11 mouse cellular contexts compared by ENCODE assay signal in the genomic region with DNA sequence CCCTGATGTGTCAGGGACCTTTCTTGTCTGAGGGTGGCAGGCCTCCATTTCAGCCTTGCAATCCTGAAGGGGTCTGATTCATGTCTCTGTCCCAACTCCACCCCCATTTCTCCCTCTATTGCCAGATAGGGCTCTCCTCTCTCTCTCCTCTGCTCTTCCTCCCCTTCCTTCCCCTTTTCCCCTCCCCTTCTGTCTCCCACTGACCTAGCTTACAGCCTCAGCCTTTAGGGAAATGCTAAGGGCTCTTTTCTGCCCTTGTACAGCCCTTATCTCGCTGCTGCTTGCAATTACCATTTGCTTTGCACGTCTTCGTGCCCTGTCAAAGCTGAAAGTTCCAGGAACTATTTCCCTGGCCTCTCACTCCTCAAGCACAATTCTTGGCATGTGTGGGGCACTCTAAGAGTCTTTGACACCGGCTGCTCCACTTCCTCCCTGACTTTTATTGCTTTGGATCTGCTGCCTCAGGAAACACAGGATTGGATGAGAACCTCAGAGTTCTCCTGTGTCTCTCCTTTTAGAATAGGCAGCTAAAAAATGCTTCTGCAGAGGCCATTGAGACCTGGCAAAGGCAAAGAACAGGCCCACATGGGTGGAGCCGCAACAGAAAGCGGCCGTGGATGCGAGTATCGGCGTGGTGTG.
DNase-seq lines count a peak whose midpoint lies in the region; ATAC-seq and TF ChIP-seq lines count a peak whose summit lies in the region.
"Had no signal": no experiment of that assay in that cellular context is flagged by ENCODE, and none has a peak within 500 bp of the region (broad histone marks: within the 10 kb centered on the region; RNA-seq: fewer than 3 reads in every experiment).

No protein-coding gene starts in this region.

- H3K4me2 ChIP-seq in intestine, embryonic 16.5 days (ENCODE audit: low read depth, low read length), result no peak overlapping the region
- H3K4me2 ChIP-seq in limb, embryonic 14.5 days (replicated peaks; ENCODE audit: low read depth, low read length, severe bottlenecking), result no peak overlapping the region
- no peak overlapping the region for H3K4me2 ChIP-seq in forebrain, postnatal 0 days (ENCODE audit: low read depth)
- no peak overlapping the region for H3K4me2 ChIP-seq in hindbrain, embryonic 14.5 days (replicated peaks)

- TF ChIP-seq CTCF in forebrain, postnatal 0 days (IDR thresholded peaks at IDR 0.05; ENCODE audit: low read depth), result no peak

- H3K27me3 ChIP-seq in intestine, embryonic 16.5 days (replicated peaks; ENCODE audit: control insufficient read depth, insufficient read depth, low read length), result no peaks in the 10 kb centered on the region
- no peaks in the 10 kb centered on the region for H3K27me3 ChIP-seq in limb, embryonic 14.5 days (ENCODE audit: control insufficient read depth, insufficient read depth, low read length)
- no peaks in the 10 kb centered on the region for H3K27me3 ChIP-seq in forebrain, postnatal 0 days (ENCODE audit: insufficient read depth, low read length)
- no peaks in the 10 kb centered on the region for H3K27me3 ChIP-seq in hindbrain, embryonic 14.5 days (ENCODE audit: control insufficient read depth, insufficient read depth, low read length)

- H3K4me1 ChIP-seq in intestine, embryonic 16.5 days (ENCODE audit: control insufficient read depth, insufficient read depth, low read length), result no peaks in the 10 kb centered on the region
- H3K4me1 ChIP-seq in limb, embryonic 14.5 days (ENCODE audit: control insufficient read depth, insufficient read depth, low read length), result peaks cover 7% of the 10 kb centered on the region; the same call in 1 of the 2 replicates
- H3K4me1 ChIP-seq in forebrain, postnatal 0 days (ENCODE audit: insufficient read depth), result no peaks in the 10 kb centered on the region
- no peaks in the 10 kb centered on the region for H3K4me1 ChIP-seq in hindbrain, embryonic 14.5 days (replicated peaks; ENCODE audit: control insufficient read depth, insufficient read depth, low read length)

- H3K4me3 ChIP-seq in intestine, embryonic 16.5 days (ENCODE audit: low read length), result no peak overlapping the region
- H3K4me3 ChIP-seq in limb, embryonic 14.5 days (replicated peaks; ENCODE audit: low read length), result no peak overlapping the region
- H3K4me3 ChIP-seq in forebrain, postnatal 0 days (ENCODE audit: low read depth, low read length), result no peak overlapping the region
- no peak overlapping the region for H3K4me3 ChIP-seq in hindbrain, embryonic 14.5 days (replicated peaks; ENCODE audit: low read length)

- peak; percentile 85 for ATAC-seq in intestine, embryonic 16.5 days
- 0 out of 2 replicates have a peak, but pooled peaks have one; percentile 30 for ATAC-seq in limb, embryonic 14.5 days (ENCODE audit: low FRiP score, low read depth)
- ATAC-seq in forebrain, postnatal 0 days, result no peak
- ATAC-seq in hindbrain, embryonic 14.5 days (ENCODE audit: low FRiP score), result no peak
- ATAC-seq: CD4-positive, CD25-positive, alpha-beta regulatory T cell, adult 4 months had no signal

- peak overlapping the region; percentile 52 for H3K27ac ChIP-seq in intestine, embryonic 16.5 days (ENCODE audit: low read length)
- H3K27ac ChIP-seq in limb, embryonic 14.5 days (replicated peaks; ENCODE audit: low read depth, low read length), result peak overlapping the region; percentile 61
- H3K27ac ChIP-seq in forebrain, postnatal 0 days (ENCODE audit: low read depth, low read length), result no peak overlapping the region
- no peak overlapping the region for H3K27ac ChIP-seq in hindbrain, embryonic 14.5 days

- peak; percentile 87 for DNase-seq in heart, adult 11 months
- no peak for DNase-seq in heart, adult 8-10 months (ENCODE audit: low spot score)
- peak; percentile 11 for DNase-seq in 3134 (ENCODE audit: extremely low read depth, insufficient read length, low spot score)
- DNase-seq in limb, embryonic 14.5 days (ENCODE audit: low spot score), result peak; percentile 27
- DNase-seq in forebrain, postnatal 0 days, result no peak
- DNase-seq in frontal cortex, postnatal 10 days (ENCODE audit: low spot score in 2 of 2), result no peak
- DNase-seq in hindbrain, embryonic 14.5 days (ENCODE audit: low spot score), result no peak
- DNase-seq: cerebellum, adult 18-20 months; thymus, adult 18-20 months had no signal

- H3K36me3 ChIP-seq in intestine, embryonic 16.5 days (ENCODE audit: control insufficient read depth, insufficient read depth, low read length), result no peaks in the 10 kb centered on the region
- no peaks in the 10 kb centered on the region for H3K36me3 ChIP-seq in limb, embryonic 14.5 days (ENCODE audit: control insufficient read depth, insufficient read depth, low read length)
- no peaks in the 10 kb centered on the region for H3K36me3 ChIP-seq in forebrain, postnatal 0 days (ENCODE audit: insufficient read depth)
- H3K36me3 ChIP-seq in hindbrain, embryonic 14.5 days (replicated peaks; ENCODE audit: control insufficient read depth, insufficient read depth), result no peaks in the 10 kb centered on the region

- no peak overlapping the region for H3K9ac ChIP-seq in intestine, embryonic 16.5 days (ENCODE audit: low read depth, low read length)
- no peak overlapping the region for H3K9ac ChIP-seq in limb, embryonic 14.5 days (ENCODE audit: low read depth, low read length, severe bottlenecking)
- no peak overlapping the region for H3K9ac ChIP-seq in forebrain, postnatal 0 days
- H3K9ac ChIP-seq in hindbrain, embryonic 14.5 days, result no peak overlapping the region

- H3K9me3 ChIP-seq in intestine, embryonic 16.5 days (ENCODE audit: control insufficient read depth, low read length), result no peaks in the 10 kb centered on the region
- no peaks in the 10 kb centered on the region for H3K9me3 ChIP-seq in limb, embryonic 14.5 days (ENCODE audit: control insufficient read depth, low read length)
- H3K9me3 ChIP-seq in forebrain, postnatal 0 days (ENCODE audit: low read length), result no peaks in the 10 kb centered on the region
- H3K9me3 ChIP-seq in hindbrain, embryonic 14.5 days (ENCODE audit: control insufficient read depth, low read length), result no peaks in the 10 kb centered on the region

- 57% methylated on average over 10 of the region's 10 CpGs for WGBS in intestine, embryonic 16.5 days
- WGBS in limb, embryonic 14.5 days, result 49% methylated on average over 10 of the region's 10 CpGs
- WGBS in forebrain, postnatal 0 days, result 78% methylated on average over 10 of the region's 10 CpGs
- WGBS in hindbrain, embryonic 14.5 days, result 83% methylated on average over 10 of the region's 10 CpGs

- no peak for TF ChIP-seq POLR2A in limb, embryonic 14.5 days (IDR thresholded peaks at IDR 0.05; ENCODE audit: borderline replicate concordance, extremely low read depth, insufficient read depth, insufficient read length)

Comparison
In these comparisons a context has a peak if more than half of its experiments do, and no peak if none do; other contexts are left out.
1. DNase-seq: peak in heart, adult 11 months (single experiment), 3134 (single experiment) and limb, embryonic 14.5 days (single experiment); none in heart, adult 8-10 months (single experiment), forebrain, postnatal 0 days (single experiment), frontal cortex, postnatal 10 days (0 of 2) and hindbrain, embryonic 14.5 days (single experiment).
2. ATAC-seq: peak in intestine, embryonic 16.5 days (single experiment) and limb, embryonic 14.5 days (single experiment); none in forebrain, postnatal 0 days (single experiment) and hindbrain, embryonic 14.5 days (single experiment).
3. H3K27ac ChIP-seq: peak in intestine, embryonic 16.5 days (single experiment) and limb, embryonic 14.5 days (single experiment); none in forebrain, postnatal 0 days (single experiment) and hindbrain, embryonic 14.5 days (single experiment).